Mouse (Mus musculus) embryonic facial prominence, embryonic 10.5 days (tissue): Measurements from ENCODE around the gene Cyba. TPM values are rescaled to one million over a fixed set of nuclear protein-coding genes. Genes with fewer than 3 reads are reported as not detected.

Experiments used
- DNase-seq: peaks from one replicate; pipeline ENCODE4 v3.0.0-alpha.2; 2017; ENCODE audit warnings: low spot score
- H3K27ac ChIP-seq: fragments of 300-500 bp; sonication (generic); replicated peaks from 2 replicates; pipeline ENCODE4 v1.5.1; 2016; ENCODE audit warnings: mild to moderate bottlenecking
- H3K27me3 ChIP-seq: fragments of 300-500 bp; sonication (generic); replicated peaks from 2 replicates; pipeline ENCODE4 v1.6.1; 2016; ENCODE audit warnings: low read depth, mild to moderate bottlenecking; ENCODE audit not compliant: poor library complexity, severe bottlenecking
- H3K36me3 ChIP-seq: fragments of 300-500 bp; sonication (generic); replicated peaks from 2 replicates; pipeline ENCODE4 v1.6.1; 2016; ENCODE audit warnings: mild to moderate bottlenecking, moderate library complexity
- H3K4me1 ChIP-seq: fragments of 300-500 bp; sonication (generic); 2 replicates; pipeline ENCODE4 v1.6.1; 2016
- H3K4me3 ChIP-seq: fragments of 300-500 bp; sonication (generic); 2 replicates; pipeline ENCODE4 v1.5.1; 2016; ENCODE audit warnings: mild to moderate bottlenecking, moderate library complexity
- H3K9me3 ChIP-seq: fragments of 300-500 bp; sonication (generic); 2 replicates; pipeline ENCODE4 v1.6.1; 2016; ENCODE audit warnings: mild to moderate bottlenecking
- WGBS: fragments of 180-500 bp; shearing (Covaris S2); methylation state at CpG from one replicate; pipeline ENCODE4 v1.1.7; 2016; 5-methylcytosine and 5-hydroxymethylcytosine counted together
- polyA plus RNA-seq: library from polyadenylated mRNA; unstranded; fragments of >200 nt; fragmentation: Nextera tagmentation; extraction: Ambion mirVana; gene quantifications from 2 replicates; pipeline ENCODE4 v1.2.1, GENCODE M21; 2016

The Cyba gene
- polyA plus RNA-seq = 60.2 and 62.6 TPM in 2 replicates

DNA sequence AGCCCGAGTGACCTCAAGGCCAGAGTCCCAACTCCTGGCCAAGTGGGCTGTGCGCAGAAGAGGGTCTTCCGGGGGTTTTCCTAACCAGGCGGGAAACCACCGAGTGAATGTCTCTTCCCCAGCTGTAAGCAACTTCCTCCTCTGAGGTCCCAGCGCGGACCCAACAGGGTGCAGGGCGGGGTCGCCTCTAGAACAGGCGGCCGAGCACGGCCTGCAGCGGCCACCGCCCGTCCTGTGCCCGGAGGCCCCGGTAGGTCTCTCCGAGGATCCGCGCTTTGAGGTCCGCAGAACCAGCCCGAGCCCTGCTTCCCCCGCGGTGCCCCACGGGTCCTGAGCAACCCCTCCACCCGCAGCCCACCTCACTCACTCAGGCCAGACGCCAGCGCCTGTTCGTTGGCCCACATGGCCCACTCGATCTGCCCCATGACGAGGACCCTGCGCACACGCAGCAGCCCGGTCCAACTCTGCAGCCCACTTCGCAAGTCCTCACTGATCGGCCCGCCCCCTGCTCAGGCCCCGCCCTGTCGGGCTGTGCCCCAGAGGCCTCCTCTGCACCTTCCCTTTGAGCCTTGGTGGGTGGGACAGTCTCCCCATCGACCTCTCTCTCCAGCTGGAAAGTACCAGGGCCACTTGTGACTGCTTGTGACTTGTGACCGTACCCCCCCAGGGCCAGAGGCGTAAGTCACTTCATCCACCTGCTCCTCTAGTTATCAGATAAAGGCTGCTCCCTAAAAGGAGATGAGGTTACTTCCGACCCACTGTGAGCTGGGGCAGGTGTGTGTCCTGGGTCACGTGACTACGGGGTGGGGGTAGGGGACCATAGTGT, at the start of gene Cyba:
TSS of gene Cyba (minus strand) at position 488 of the 826 bp plus-strand sequence.
- H3K27me3 ChIP-seq = peaks cover 7% of the 10 kb centered on the region; the same call in 1 of the 2 replicates
- WGBS = 4% methylated on average over 45 of the region's 45 CpGs
- H3K4me1 ChIP-seq = peaks cover 20% of the 10 kb centered on the region
- peaks cover 4% of the 10 kb centered on the region; the same call in 1 of the 2 replicates for H3K9me3 ChIP-seq
- peaks cover 46% of the 10 kb centered on the region for H3K36me3 ChIP-seq
- peak within 1 kb of the TSS; percentile 74 for H3K27ac ChIP-seq
- DNase-seq = peak; percentile 70
- peak within 1 kb of the TSS; percentile 61 for H3K4me3 ChIP-seq

DNA sequence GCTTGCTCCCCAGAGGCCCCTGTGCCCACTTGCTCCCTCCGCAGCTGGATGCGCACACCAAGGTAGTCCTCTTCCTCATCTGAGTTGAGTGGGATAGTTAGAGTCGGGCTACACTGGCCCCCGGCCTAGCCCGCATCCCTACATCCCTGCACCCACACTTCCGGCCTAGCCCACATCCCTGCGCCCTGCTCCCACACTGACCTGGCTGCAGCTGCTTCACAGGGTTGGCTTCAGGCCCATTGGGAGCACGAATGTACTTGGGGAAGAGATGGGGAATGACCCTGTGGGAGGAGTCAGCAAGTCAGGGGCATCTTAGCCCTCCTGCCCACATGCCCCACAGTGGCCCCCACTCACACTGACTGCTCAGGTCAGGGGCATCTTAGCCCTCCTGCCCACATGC, 49.7 kb upstream of the Cyba start:
- 0 out of 2 replicates have a peak, but pooled peaks cover 4% of the 10 kb centered on the region for H3K9me3 ChIP-seq
- peaks cover 100% of the 10 kb centered on the region for H3K36me3 ChIP-seq
- DNase-seq = no peak
- no peak overlapping the region for H3K27ac ChIP-seq
- WGBS = 96% methylated on average over 8 of the region's 8 CpGs
- no peaks in the 10 kb centered on the region for H3K27me3 ChIP-seq
- no peak overlapping the region for H3K4me3 ChIP-seq
- peaks cover 3% of the 10 kb centered on the region; the same call in 1 of the 2 replicates for H3K4me1 ChIP-seq

DNA sequence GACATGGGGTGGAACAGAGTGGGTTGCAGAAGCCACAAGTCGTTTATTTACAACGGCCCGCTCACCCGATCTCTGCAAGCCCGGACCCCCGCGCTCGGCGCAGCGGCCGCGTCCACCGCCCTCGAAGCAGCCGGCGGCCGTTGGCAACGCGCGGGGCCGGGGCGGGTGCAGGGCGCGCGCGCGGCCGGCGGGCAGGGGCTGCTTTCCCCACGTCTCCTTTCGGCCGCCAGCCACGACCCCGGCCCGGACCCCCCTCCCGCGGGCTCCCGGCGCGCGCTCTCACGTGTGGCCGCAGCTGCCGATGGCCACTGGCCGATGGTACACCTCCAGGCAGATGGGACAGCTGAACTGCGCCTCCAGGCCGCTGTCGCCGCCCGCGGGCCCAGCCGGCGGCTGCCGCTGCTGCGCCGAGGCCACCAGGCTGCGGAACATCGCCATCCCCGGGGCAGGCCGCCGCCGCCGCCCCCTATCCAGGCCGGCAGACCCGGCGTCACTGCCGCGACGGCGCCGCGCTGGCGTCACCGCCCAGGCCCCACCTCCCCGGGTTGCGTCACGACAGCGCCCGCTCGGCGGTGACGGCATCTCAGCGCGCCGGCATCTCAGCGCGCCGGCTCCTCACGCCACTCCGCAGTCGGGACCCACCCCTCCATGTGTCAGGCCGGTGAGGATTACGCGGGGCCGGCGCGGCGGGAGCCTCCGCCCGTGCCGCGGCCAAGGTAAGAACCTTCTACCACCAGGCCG, 43.0 kb upstream of the Cyba start, which contains the start of the genes Rnf166 and Ctu2:
TSS of gene Rnf166 (minus strand) at position 485 of the 741 bp plus-strand sequence.
TSS of gene Ctu2 (plus strand) at position 564 of the 741 bp plus-strand sequence.
- Histone ChIP-seq H3K9me3 (no peaks in the 10 kb centered on the region), H3K27ac (peak within 1 kb of the TSS; percentile 90), H3K4me1 (peaks cover 32% of the 10 kb centered on the region), H3K4me3 (peak within 1 kb of the TSS; percentile 99), H3K27me3 (no peaks in the 10 kb centered on the region), H3K36me3 (peaks cover 64% of the 10 kb centered on the region)
- peak; percentile 96 for DNase-seq
- WGBS = 2% methylated on average over 103 of the region's 103 CpGs

DNA sequence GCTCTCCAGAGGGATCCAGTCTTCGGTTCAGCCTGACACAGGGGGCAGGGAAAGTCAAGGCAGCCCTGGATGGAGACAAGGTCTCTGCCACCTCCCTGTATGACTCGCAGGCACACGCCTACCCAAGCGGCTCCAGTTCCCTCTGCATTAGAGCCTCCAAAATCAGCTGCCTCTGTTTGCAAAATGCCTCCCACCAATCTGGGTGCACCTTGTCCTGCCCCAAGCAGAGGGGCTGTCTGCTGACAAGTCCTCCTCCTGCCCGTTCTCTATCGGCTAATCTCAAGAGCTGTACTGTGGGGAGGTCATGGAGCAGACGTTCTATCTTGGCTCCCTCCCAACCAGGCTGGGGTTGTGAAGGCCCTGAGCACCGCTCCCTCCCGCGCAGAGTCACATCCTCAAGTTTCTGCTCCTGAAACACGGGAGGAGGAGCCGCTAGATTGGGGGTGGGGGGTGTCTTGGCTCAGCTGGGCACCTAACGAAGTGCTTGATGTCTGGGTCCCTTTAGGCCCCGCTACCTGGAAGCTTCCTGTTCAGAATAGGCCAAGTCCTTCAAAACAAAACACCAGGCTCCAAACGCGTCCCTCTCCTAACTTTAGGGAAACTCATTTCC, 42.3 kb upstream of the Cyba start:
- peak overlapping the region; percentile 99 for H3K4me3 ChIP-seq
- no peaks in the 10 kb centered on the region for H3K27me3 ChIP-seq
- peaks cover 64% of the 10 kb centered on the region for H3K36me3 ChIP-seq
- H3K4me1 ChIP-seq = peaks cover 32% of the 10 kb centered on the region
- H3K9me3 ChIP-seq = no peaks in the 10 kb centered on the region
- no peak for DNase-seq
- peak overlapping the region; percentile 90 for H3K27ac ChIP-seq
- 18% methylated on average over 16 of the region's 16 CpGs for WGBS

DNA sequence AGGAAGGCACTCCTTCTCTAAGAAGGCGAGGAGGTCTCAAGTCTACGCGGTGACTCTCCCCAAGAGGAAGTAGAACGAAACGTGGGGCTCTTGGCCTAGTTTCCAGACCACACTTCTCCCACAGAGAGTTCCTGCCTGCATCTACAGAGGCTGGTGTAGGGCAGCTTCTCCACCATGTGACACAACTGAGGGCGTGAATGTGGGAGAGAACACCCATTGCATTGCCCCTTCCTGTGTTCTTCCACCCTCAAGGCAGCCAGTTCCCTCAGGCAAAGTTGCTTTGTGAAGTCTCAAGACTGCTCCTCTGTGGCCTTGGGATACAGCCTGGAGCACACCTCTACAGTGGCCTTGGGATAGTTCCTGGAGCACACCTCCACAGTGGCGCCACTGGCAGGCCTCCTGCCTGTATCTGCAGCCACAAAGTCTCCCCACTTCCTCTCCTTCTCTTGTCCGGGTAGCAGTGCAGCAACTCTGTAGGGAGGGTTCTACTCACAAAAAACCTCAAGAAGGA, 41.2 kb upstream of the Cyba start:
- Histone ChIP-seq H3K27ac (no peak overlapping the region), H3K36me3 (peaks cover 64% of the 10 kb centered on the region), H3K27me3 (no peaks in the 10 kb centered on the region), H3K4me3 (no peak overlapping the region), H3K4me1 (peaks cover 32% of the 10 kb centered on the region), H3K9me3 (no peaks in the 10 kb centered on the region)
- no peak for DNase-seq
- 89% methylated on average over 8 of the region's 8 CpGs for WGBS

DNA sequence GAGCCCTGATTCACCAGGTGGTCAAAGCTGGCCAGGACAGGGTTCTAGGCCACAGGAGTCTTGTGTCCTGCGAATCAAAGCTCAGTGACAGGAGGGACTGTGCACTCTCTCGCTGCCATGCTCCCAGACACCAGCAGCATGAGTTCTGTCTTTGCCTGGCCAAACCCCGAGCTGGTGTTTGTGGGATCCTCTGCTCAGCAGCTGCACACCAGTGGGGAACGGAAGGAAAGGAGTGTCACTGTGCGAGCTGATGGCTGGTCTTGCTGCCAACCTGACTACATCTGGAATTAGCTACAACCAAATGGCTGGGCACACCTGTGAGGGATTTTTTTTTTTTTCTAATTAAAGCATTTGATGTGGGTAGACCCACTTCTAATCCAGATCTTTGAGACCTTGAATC, 38.0 kb upstream of the Cyba start:
- peaks cover 76% of the 10 kb centered on the region for H3K36me3 ChIP-seq
- no peak for DNase-seq
- H3K4me1 ChIP-seq = peaks cover 16% of the 10 kb centered on the region
- H3K27me3 ChIP-seq = no peaks in the 10 kb centered on the region
- no peak overlapping the region for H3K27ac ChIP-seq
- no peaks in the 10 kb centered on the region for H3K9me3 ChIP-seq
- WGBS = 83% methylated on average over 5 of the region's 5 CpGs
- no peak overlapping the region for H3K4me3 ChIP-seq

DNA sequence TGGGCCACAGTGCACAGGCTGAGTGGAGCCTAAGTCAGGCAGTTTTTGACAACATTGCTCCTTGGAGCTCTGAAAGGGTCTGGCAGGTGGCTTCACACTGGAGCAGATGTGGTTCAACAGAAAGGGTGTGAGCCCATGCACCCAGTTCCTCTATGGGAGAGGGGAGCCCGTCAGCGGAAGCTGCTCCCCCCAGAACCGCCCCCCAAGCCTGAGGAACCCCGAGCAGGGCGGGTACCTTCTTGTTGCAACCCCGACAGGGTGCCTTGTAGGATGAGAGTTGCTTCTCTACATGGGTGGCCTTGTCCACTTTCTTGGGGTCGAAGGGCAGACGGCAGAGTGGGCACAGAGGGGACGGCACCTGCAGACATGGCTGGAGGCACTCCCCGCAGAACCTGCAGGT, 37.2 kb upstream of the Cyba start:
- Histone ChIP-seq H3K36me3 (peaks cover 83% of the 10 kb centered on the region), H3K4me3 (no peak overlapping the region), H3K27ac (no peak overlapping the region), H3K9me3 (no peaks in the 10 kb centered on the region), H3K4me1 (peaks cover 13% of the 10 kb centered on the region), H3K27me3 (no peaks in the 10 kb centered on the region)
- DNase-seq = no peak
- 86% methylated on average over 10 of the region's 10 CpGs for WGBS

DNA sequence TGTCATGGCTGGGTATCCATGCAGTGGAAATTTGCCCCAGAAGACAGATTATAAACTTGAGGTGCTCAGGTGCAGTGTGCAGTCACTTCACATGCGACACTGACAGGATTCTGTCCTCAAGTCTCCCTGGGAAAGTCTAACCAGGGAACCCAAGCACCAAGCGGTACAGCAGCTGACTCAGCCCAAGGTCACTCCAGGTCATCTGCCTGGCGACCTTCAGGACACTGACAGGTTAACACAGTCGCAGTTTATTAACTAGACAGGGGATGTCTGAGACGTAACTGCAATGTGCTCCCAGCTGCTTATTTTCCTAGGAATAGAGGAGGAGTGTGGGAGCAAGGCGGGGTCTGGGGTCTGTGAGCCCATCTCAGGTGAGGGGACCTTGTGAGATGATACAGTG, 36.7 kb upstream of the Cyba start:
- peaks cover 83% of the 10 kb centered on the region for H3K36me3 ChIP-seq
- DNase-seq = no peak
- no peak overlapping the region for H3K4me3 ChIP-seq
- no peaks in the 10 kb centered on the region for H3K27me3 ChIP-seq
- WGBS = 82% methylated on average over 6 of the region's 6 CpGs
- no peaks in the 10 kb centered on the region for H3K9me3 ChIP-seq
- H3K27ac ChIP-seq = no peak overlapping the region
- peaks cover 13% of the 10 kb centered on the region for H3K4me1 ChIP-seq

DNA sequence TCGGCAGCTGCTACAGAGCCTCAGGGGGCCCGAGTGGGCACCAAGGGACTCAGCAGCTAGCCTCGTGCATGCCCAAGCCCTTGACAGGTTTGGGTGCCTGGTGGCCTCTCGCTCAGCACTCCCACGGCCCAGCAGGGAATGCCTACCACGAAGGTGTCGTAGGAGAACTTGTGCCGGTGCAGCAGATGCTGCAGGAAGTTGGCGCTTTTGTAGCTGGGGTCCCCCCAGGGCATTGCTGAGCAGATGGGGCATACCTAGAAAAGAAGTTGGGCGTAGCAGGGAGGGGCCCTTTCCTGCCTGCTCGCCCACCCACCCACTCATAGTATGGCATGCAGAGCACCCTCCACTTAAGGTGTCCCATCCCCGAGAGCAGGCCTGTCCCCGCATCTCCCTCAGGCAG, 35.1 kb upstream of the Cyba start:
- 87% methylated on average over 13 of the region's 13 CpGs for WGBS
- H3K9me3 ChIP-seq = no peaks in the 10 kb centered on the region

DNA sequence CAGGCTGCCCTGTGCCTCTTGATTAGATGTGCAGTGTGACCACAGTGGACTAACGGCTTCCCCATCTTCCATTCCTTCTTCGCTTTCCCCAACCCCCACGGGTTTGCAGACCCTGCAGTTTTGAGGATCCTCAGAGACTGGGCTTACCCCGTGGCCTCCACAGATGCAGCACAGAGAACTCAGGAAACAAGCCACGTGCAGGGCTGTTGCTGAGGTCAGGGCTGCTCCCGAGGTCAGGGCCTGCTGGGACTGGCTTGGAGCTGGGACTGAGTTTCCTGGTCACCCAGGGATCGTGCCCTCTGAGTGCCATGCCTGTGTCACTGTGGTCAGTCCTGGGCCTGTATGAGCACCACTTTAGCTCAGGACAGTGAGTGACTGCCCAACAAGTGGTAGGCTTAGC, 32.3 kb upstream of the Cyba start:
- peaks cover 36% of the 10 kb centered on the region for H3K27me3 ChIP-seq
- peaks cover 52% of the 10 kb centered on the region for H3K4me1 ChIP-seq
- no peaks in the 10 kb centered on the region for H3K9me3 ChIP-seq
- DNase-seq = no peak
- H3K27ac ChIP-seq = 0 out of 2 replicates have a peak overlapping the region, but pooled peaks have one; percentile 20
- 57% methylated on average over 7 of the region's 7 CpGs for WGBS
- peaks cover 49% of the 10 kb centered on the region for H3K36me3 ChIP-seq
- H3K4me3 ChIP-seq = no peak overlapping the region

More for the DNA sequence above, 35.1 kb upstream of the Cyba start:
- DNase-seq = no peak
- no peak overlapping the region for H3K4me3 ChIP-seq
- peaks cover 68% of the 10 kb centered on the region for H3K36me3 ChIP-seq
- no peak overlapping the region for H3K27ac ChIP-seq
- H3K4me1 ChIP-seq = peaks cover 24% of the 10 kb centered on the region
- H3K27me3 ChIP-seq = peaks cover 7% of the 10 kb centered on the region

DNA sequence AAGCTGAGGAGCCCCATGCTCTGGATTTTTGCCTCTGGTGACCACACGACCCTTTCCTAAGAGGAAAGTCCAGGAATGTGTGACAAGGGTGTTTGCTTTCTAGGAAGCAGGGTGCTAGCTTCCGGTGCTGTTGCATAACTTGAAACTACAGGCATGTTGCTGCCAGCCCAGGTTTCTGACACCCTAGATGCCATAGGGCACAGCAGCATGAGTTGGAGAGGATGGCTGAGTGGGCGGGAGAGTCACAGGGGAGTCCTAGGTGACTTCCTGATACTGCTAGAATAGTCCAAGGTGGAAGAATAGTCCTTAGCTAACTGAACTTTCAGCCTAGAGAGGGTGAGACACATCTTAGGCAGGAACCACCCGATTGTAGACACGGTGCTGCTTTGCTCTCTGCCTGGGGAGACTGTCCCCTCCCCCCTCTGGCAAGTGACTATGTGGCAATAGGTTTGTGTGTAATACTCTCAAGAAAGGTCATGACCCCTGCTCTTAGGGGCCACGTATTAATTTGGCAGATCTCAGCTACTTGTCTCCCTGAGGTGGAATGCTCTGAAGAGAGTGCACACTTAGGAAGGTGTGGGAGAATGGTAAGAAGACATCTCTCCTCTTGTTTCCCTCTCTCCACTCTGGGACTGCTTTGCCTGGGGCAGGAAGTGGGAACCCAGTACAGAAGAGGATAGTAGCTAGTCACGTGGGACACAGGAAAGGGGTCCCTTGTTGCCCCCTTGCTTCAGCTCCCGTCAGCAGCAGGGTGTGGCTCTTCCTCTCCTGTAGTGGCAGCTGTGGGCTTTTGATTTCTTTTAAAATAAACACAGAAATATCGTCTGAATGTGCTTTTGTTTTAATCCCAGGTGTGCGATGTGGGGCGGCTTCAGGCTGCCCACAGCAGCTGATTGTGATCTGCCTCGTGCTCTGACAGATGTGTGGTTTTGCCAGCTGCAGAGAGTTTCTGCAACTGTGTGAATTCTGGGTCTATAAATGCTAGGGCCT, 31.2 kb upstream of the Cyba start:
- Histone ChIP-seq H3K9me3 (no peaks in the 10 kb centered on the region), H3K27ac (no peak overlapping the region), H3K4me3 (no peak overlapping the region), H3K27me3 (peaks cover 46% of the 10 kb centered on the region), H3K36me3 (peaks cover 40% of the 10 kb centered on the region), H3K4me1 (peaks cover 54% of the 10 kb centered on the region)
- WGBS = 56% methylated on average over 12 of the region's 12 CpGs
- no peak for DNase-seq
